Mouse (Mus musculus) left cerebral cortex, adult 2 months (tissue): ENCODE measurements around the gene Aarsd1. TPM values are rescaled to one million over a fixed set of nuclear protein-coding genes. Genes with fewer than 3 reads are reported as not detected.
"Not testable (repeated sequence)": the region's sequence is repeated elsewhere in the genome, so short reads cannot be mapped to it uniquely, and the experiment has no call there.

Experiments
- DNase-seq, 2 experiments: peaks; one replicate each; pipeline ENCODE4 v3.0.0; 2021 to 2022; ENCODE audit warnings: low spot score in 2 of 2, mixed read lengths in 1 of 2; ENCODE audit errors: extremely low spot score in 1 of 2
- H3K27ac ChIP-seq: fragments of 200-600 bp; 2 replicates; pipeline ENCODE4 v1.8.1; 2022
- H3K4me3 ChIP-seq: fragments of 200-600 bp; 2 replicates; pipeline ENCODE4 v1.8.1; 2022
- CTCF ChIP-seq: fragments of 200-600 bp; IDR thresholded peaks from 2 replicates; pipeline ENCODE4 v1.8.1; 2022; ENCODE audit warnings: antibody characterized with exemption, mild to moderate bottlenecking, moderate library complexity
- intact Hi-C: fragments of 180-260 bp; cut with DNase I; formaldehyde crosslinking; loops from one replicate; pipeline ENCODE4 v1.15.1; 2025
- total RNA-seq, 2 experiments: library from RNA; stranded (reverse); gene quantifications; 2 replicates each; pipeline ENCODE4 v1.2.3; 2021

Gene Aarsd1
- total RNA-seq, 2 experiments from 2014 or later = 43.8 to 47.1 TPM

DNA sequence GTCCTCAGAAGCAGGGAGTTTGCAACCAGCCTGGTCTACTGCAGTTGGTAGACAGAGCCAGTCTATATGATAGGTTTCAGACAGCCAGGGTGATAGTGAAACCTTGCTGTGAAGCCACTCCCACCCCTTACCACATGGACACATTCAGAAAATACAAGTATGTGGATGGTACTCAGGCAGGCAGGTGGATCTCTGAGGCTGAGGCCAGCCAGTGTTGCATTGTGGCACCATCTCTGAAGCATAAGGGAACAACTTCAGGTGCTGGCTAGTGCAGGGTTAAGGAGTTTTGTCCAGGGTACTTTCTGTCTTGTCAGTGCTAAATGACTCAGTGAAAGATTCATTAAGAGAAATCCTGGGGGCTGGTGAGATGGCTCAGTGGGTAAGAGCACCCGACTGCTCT lies 28.9 kb upstream of the Aarsd1 start:
- Histone ChIP-seq H3K27ac (no peak overlapping the region), H3K4me3 (no peak overlapping the region)
- no peak for TF ChIP-seq CTCF
- intact Hi-C loops = no loop called here
- DNase-seq = no peak

- DNase-seq = no peak
- Histone ChIP-seq H3K4me3 (peak overlapping the region; percentile 95), H3K27ac (peak overlapping the region; percentile 94)
- intact Hi-C loops = loop anchor here (1.0 to 2.0 kb wide), 2 partner anchors 18 to 110 kb away; partner anchors contain the start of genes Gm27029, Nbr1, Ptges3l and Rundc1
- TF ChIP-seq CTCF = no peak
Observed at GRCm38 (mm10) chr11:101442760-101443159, 25.3 kb upstream of the Aarsd1 start.

DNA sequence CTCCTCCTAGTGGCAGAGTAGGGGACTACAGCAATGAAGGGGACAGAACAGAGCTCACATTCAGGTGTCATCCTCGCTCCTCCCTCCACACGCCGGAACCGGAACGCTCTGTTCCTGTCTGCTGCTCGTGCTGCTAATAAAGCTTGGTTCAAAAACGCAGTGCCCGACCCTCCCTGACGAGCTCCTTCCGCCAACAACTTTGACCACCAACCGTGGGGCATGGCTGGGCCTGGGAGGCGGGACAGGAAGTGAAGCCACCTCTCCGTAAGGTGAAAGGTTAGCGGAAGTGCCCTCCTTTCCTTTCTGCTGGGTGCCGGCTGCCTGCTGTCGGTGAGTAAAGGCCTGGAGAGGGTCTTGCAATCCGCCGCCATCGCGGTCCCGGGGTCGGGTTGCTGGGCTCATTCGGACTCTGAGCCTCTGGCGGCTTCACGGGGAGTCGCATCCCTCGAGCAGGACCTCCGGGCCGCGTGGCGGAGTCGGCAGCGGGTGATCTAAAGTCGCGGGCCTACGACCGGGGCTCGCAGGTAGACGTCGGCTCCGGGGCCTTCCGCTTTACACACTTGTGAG lies 24.8 kb upstream of the Aarsd1 start, which contains the start of gene Rpl27:
Gene Rpl27 (plus strand): TSS at position 172 of the 567 bp plus-strand sequence.
- intact Hi-C loops = loop anchor here (1.0 to 2.0 kb wide), 2 partner anchors 17 to 110 kb away; partner anchors contain the start of genes Gm27029, Nbr1, Ptges3l and Rundc1
- peak within 1 kb of the TSS; percentile 95 for H3K4me3 ChIP-seq
- DNase-seq = peak; percentile 93 to 96
- peak; percentile 58 for TF ChIP-seq CTCF
- peak within 1 kb of the TSS; percentile 94 for H3K27ac ChIP-seq

DNA sequence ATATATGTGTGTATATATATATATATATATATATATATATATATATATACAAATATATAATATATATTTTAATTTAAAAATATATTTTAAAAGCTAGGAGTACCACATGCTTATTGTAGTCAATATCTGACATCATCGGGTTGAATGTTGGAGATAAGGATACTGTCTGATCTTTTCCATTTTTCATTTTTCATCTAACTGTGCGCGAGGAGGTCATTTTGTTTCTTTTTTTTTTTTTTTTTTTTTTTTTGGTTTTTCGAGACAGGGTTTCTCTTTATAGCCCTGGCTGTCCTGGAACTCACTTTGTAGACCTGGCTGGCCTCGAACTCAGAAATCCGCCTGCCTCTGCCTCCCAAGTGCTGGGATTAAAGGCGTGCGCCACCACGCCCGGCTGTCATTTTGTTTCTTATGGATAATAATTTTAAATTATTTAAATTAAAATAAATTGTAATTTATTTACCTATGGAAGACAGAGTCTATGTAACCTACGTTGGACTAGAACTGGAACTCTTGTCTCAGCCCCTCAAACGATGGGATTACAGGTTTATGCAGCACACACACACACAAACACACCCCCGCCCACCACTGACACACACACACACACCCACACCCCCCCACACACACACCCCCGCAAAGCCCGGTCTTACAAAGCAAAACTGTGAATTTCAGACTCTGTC lies 24.2 kb upstream of the Aarsd1 start:
- DNase-seq, H3K27ac ChIP-seq, H3K4me3 ChIP-seq: not testable (repeated sequence)
- intact Hi-C loops = loop anchor here (1.0 to 2.0 kb wide), 2 partner anchors 17 to 111 kb away; partner anchors contain the start of genes Gm27029, Nbr1, Ptges3l and Rundc1

- H3K4me3 ChIP-seq, intact Hi-C loops, DNase-seq, H3K27ac ChIP-seq: not testable (repeated sequence)
Observed at GRCm38 (mm10) chr11:101438006-101438405, 20.6 kb upstream of the Aarsd1 start.

DNA sequence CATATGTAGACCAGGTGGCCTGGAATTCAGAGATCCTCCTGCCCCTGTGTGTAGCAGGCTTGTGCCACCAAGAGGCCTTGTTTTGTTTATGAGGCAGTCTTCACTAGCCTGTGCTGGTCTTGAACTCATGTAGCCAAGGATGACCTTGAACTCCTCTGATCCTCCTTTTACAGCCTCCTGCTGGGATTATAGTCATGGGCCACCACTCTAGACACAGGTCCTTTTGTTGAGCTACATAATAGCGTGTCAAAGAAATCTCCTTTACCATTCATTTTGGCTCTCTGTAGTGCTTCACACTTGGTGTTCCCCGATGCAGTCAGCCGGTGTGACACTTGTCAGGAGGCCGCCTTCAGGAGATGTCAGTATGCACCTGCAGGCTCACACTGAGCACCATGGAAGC lies 19.5 kb upstream of the Aarsd1 start:
- no peak overlapping the region for H3K27ac ChIP-seq
- no peak overlapping the region for H3K4me3 ChIP-seq
- DNase-seq = no peak
- no peak for TF ChIP-seq CTCF
- intact Hi-C loops = no loop called here

DNA sequence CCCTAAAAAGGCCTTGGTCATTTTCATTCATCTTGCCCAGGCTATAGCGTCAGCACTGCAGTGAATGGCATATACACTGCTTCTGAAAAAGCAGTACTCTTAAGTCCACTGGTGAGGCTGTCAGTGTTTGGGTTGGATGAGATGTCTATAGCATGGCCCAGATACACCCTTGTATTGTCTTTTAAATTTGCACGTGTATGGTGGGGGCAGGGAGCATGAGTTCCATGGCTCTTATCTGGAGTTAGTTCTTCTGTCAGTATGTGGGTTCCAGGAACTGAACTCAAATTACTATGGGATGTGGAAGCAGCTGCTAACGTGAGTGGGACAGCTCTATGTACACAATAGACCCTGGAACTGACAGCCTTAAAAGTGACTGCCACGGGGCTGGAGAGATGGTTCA lies 18.4 kb upstream of the Aarsd1 start:
- intact Hi-C loops = no loop called here
- no peak overlapping the region for H3K27ac ChIP-seq
- TF ChIP-seq CTCF = no peak
- no peak for DNase-seq
- no peak overlapping the region for H3K4me3 ChIP-seq

GRCm38 (mm10) chr11:101433396-101433795 lies 16.0 kb upstream of the Aarsd1 start:
- DNase-seq = no peak
- TF ChIP-seq CTCF = no peak
- Histone ChIP-seq H3K27ac (no peak overlapping the region), H3K4me3 (no peak overlapping the region)
- intact Hi-C loops = no loop called here

DNA sequence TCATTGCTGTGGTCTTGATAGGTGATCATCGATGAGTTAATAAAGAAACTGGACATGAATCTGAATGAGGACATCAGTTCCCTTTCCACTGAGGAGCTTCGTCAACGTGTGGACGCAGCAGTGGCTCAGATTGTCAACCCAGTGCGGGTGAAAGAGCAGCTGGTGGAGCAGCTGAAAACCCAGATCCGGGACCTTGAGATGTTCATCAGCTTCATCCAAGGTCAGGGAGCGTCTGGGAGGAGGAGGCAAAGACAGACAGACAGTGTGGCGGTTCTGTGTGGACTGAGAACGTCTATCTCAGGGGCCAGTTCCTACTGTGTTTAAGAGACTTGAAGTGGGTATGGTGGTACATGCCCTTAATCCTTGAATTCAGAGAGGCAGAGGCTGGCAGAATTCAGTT lies 13.9 kb upstream of the Aarsd1 start:
- DNase-seq = no peak
- intact Hi-C loops = no loop called here
- Histone ChIP-seq H3K4me3 (no peak overlapping the region), H3K27ac (no peak overlapping the region)
- no peak for TF ChIP-seq CTCF

- Histone ChIP-seq H3K4me3 (peak overlapping the region; percentile 75), H3K27ac (no peak overlapping the region)
- intact Hi-C loops = loop anchor here (2.0 kb wide), 1 partner anchor 127 kb away; the partner anchor contains the start of gene Nbr1
- no peak for TF ChIP-seq CTCF
- DNase-seq = no peak
Observed at GRCm38 (mm10) chr11:101426165-101426564, 8.8 kb upstream of the Aarsd1 start.

DNA sequence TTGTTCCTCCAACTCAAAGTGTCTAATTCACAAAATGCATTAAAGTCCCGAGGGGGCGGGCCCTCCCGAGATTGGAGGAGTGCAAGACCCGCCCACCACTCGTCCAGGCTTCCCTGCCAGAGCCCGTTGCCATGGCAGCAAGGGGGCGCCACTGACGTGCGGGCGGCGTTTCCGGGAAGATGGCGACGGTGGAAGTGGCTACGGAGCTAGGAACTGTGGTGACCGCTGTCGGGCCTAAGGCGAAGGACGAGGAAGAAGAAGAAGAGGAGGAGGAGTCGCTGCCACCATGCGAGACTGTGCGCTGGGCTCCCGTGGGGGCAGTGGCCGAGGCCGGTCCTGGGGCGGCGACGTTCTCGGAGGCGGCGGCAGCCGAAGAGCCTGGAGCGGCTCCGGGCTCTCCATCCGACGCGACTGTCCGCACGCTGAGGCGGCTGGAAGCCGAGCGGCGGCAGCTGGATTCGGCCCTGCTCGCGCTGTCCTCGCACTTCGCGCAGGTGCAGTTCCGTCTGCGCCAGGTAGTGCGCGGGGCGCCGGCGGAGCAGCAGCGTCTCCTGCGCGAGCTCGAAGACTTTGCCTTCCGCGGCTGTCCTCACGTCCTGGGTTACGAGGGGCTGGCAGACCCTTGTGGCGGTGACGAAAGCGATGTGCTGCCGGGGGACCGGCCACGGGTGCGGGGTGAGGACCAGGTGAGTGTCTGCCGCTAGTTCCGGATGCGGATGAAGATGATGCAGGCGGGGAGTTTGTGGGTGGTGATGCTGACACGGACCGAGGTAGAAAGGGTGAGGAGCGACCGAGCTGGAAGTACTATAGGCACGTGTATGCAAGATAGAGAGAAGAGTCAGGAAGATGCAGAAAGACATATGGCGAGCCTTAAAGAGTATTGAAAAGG lies 7.8 kb upstream of the Aarsd1 start, which contains the start of the genes Rundc1 and Ptges3l:
Gene Rundc1 (plus strand): TSS at position 161 of the 889 bp plus-strand sequence.
Gene Ptges3l (minus strand): TSS at position 409 of the 889 bp plus-strand sequence.
- peak; percentile 98 to 99 for DNase-seq
- peak within 1 kb of the TSS; percentile 75 for H3K4me3 ChIP-seq
- intact Hi-C loops = loop anchor here (2.0 kb wide), 1 partner anchor 18 kb away; the partner anchor contains the start of gene Rpl27
- TF ChIP-seq CTCF = peak; percentile 20
- peak within 1 kb of the TSS; percentile 80 for H3K27ac ChIP-seq
